Mouse (Mus musculus) subcutaneous adipose tissue, adult 2 months (tissue): ENCODE measurements around the gene Taf12. TPM values are rescaled to one million over a fixed set of nuclear protein-coding genes. Genes with fewer than 3 reads are reported as not detected.

Experiments used
- polyA plus RNA-seq: library from polyadenylated mRNA; depleted of rRNA; stranded (reverse); fragments of >200 nt; gene quantifications from 2 replicates; pipeline ENCODE4 v1.2.3, GENCODE M21; 2012; ENCODE audit warnings: low replicate concordance; rRNA removed

Taf12 gene
- polyA plus RNA-seq, result 9.9 and 12.6 TPM in 2 replicates

GRCm38 (mm10) chr4:132274156-132274862 is at the start of gene Taf12:
Gene Taf12 (plus strand): TSS chr4:132274375.

GRCm38 (mm10) chr4:132261514-132262357 is 12.4 kb upstream of the Taf12 start, which contains the start of gene Gmeb1:
Gene Gmeb1 (minus strand): TSS chr4:132261602.

GRCm38 (mm10) chr4:132302939-132303479 is 28.8 kb downstream of the Taf12 start, which contains the start of gene Rab42:
Gene Rab42 (minus strand): TSS chr4:132303385.

GRCm38 (mm10) chr4:132329115-132329834 is 55.1 kb downstream of the Taf12 start, which contains the start of gene Trnau1ap:
Gene Trnau1ap (minus strand): TSS chr4:132329538.

Other genes starting within 250 kb of the Taf12 start
- 0.17 and 0.37 TPM in 2 replicates for gene Gm10300, start 199.7 kb upstream of the Taf12 start, polyA plus RNA-seq
- gene Epb41, start 199.1 kb upstream of the Taf12 start, polyA plus RNA-seq, result 22.5 and 26.8 TPM in 2 replicates
- 0.12 TPM in 1 of 2 replicates, not detected in the other for gene Oprd1, start 129.9 kb upstream of the Taf12 start, polyA plus RNA-seq
- 17.4 and 30.2 TPM in 2 replicates for gene Ythdf2, start 62.1 kb upstream of the Taf12 start, polyA plus RNA-seq
- 9.0 and 20.2 TPM in 2 replicates for gene Gmeb1, start 12.8 kb upstream of the Taf12 start, polyA plus RNA-seq
- gene Rab42, start 29.0 kb downstream of the Taf12 start, polyA plus RNA-seq, result 4.5 and 4.6 TPM in 2 replicates
- gene Trnau1ap, start 55.2 kb downstream of the Taf12 start, polyA plus RNA-seq, result 18.4 and 32.3 TPM in 2 replicates
- 7.4 and 23.3 TPM in 2 replicates for gene Rcc1, start 79.2 kb downstream of the Taf12 start, polyA plus RNA-seq
- 7.3 and 10.0 TPM in 2 replicates for gene Phactr4, start 148.1 kb downstream of the Taf12 start, polyA plus RNA-seq
- 3.6 and 4.6 TPM in 2 replicates for gene Med18, start 189.5 kb downstream of the Taf12 start, polyA plus RNA-seq
- 10.7 and 29.6 TPM in 2 replicates for gene Sesn2, start 236.1 kb downstream of the Taf12 start, polyA plus RNA-seq